Mouse (Mus musculus) B cell, adult 67 days (primary cell): ENCODE results near the gene Osbpl10. TPM values are rescaled to one million over a fixed set of nuclear protein-coding genes. Genes with fewer than 3 reads are reported as not detected.

Experiments
- total RNA-seq, 2 experiments: library from RNA; stranded (reverse); gene quantifications; 4 replicates each; pipeline ENCODE4 v1.2.4; 2023

The Osbpl10 gene
- not detected for total RNA-seq

GRCm38 (mm10) chr9:114978281-114979111 lies at the start of gene Osbpl10:
Gene Osbpl10, plus strand, starts transcription at chr9:114978569.

GRCm38 (mm10) chr9:114933723-114934171 lies 44.6 kb upstream of the Osbpl10 start, which contains the start of gene Gpd1l:
Gene Gpd1l, minus strand, starts transcription at chr9:114933987.

GRCm38 (mm10) chr9:114982689-114983360 lies 4.5 kb downstream of the Osbpl10 start, which contains the start of gene Rps27rt:
Gene Rps27rt, minus strand, starts transcription at chr9:114982739.

Other genes with a start within 250 kb of the Osbpl10 start
- gene Cmtm6, start 247.5 kb upstream of the Osbpl10 start, total RNA-seq, result 100 to 1,000 TPM in 1 of 2 experiments, 10 to 100 TPM in 1; 97.6 to 105 TPM
- gene Cmtm7, start 196.7 kb upstream of the Osbpl10 start, total RNA-seq, result 100 to 1,000 TPM; 167 to 177 TPM
- gene Cmtm8, start 134.4 kb upstream of the Osbpl10 start, total RNA-seq, result 1 to 10 TPM in 1 of 2 experiments, under 1 TPM in 1; 0.58 to 2.0 TPM
- gene Gpd1l, start 44.6 kb upstream of the Osbpl10 start, total RNA-seq, result 10 to 100 TPM; 70.8 to 79.7 TPM
- 100 to 1,000 TPM; 188 to 208 TPM for gene Rps27rt, start 4.2 kb downstream of the Osbpl10 start, total RNA-seq